Mouse (Mus musculus): ENCODE results near the gene Wdfy3. TPM values are rescaled to one million over a fixed set of nuclear protein-coding genes. Genes with fewer than 3 reads are reported as not detected.

Gene Wdfy3
- polyA plus RNA-seq, 1 experiment, result 32.4 TPM

GRCm38 (mm10) chr5:101962824-101963223 is 106.9 kb downstream of the Wdfy3 start:
- DNase-seq, result no peak
- WGBS, result 73% methylated on average over 4 of the region's 4 CpGs
- H3K4me1 ChIP-seq (ENCODE audit: control insufficient read depth, insufficient read depth, low read length), result peaks cover 3% of the 10 kb centered on the region
- H3K4me3 ChIP-seq (replicated peaks; ENCODE audit: extremely low read depth, low read depth, low read length), result no peak overlapping the region
- TF ChIP-seq POLR2A (IDR thresholded peaks at IDR 0.05; ENCODE audit: borderline replicate concordance, extremely low read depth, low read depth, low read length) (no peak), CTCF (IDR thresholded peaks at IDR 0.05; ENCODE audit: insufficient read depth, low read length) (no peak)

GRCm38 (mm10) chr5:101959369-101959768 is 110.4 kb downstream of the Wdfy3 start:
- 92% methylated on average over 13 of the region's 13 CpGs for WGBS
- DNase-seq, result no peak
- TF ChIP-seq CTCF (IDR thresholded peaks at IDR 0.05; ENCODE audit: insufficient read depth, low read length), result no peak
- no peak for TF ChIP-seq POLR2A (IDR thresholded peaks at IDR 0.05; ENCODE audit: borderline replicate concordance, extremely low read depth, low read depth, low read length)

GRCm38 (mm10) chr5:101958941-101959340 is 110.8 kb downstream of the Wdfy3 start:
- no peak for DNase-seq
- H3K4me1 ChIP-seq (ENCODE audit: control insufficient read depth, insufficient read depth, low read length), result peaks cover 3% of the 10 kb centered on the region
- TF ChIP-seq CTCF (IDR thresholded peaks at IDR 0.05; ENCODE audit: insufficient read depth, low read length), result no peak
- WGBS, result 95% methylated on average over 4 of the region's 4 CpGs
- H3K4me3 ChIP-seq (replicated peaks; ENCODE audit: extremely low read depth, low read depth, low read length), result no peak overlapping the region

More at GRCm38 (mm10) chr5:101959369-101959768, 110.4 kb downstream of the Wdfy3 start:
- Histone ChIP-seq H3K4me3 (replicated peaks; ENCODE audit: extremely low read depth, low read depth, low read length) (no peak overlapping the region), H3K4me1 (ENCODE audit: control insufficient read depth, insufficient read depth, low read length) (peaks cover 3% of the 10 kb centered on the region)

- TF ChIP-seq POLR2A (IDR thresholded peaks at IDR 0.05; ENCODE audit: borderline replicate concordance, extremely low read depth, low read depth, low read length) (no peak), CTCF (IDR thresholded peaks at IDR 0.05; ENCODE audit: insufficient read depth, low read length) (no peak)
- peaks cover 3% of the 10 kb centered on the region for H3K4me1 ChIP-seq (ENCODE audit: control insufficient read depth, insufficient read depth, low read length)
- WGBS, result 88% methylated on average over 8 of the region's 8 CpGs
- no peak for DNase-seq
- H3K4me3 ChIP-seq (replicated peaks; ENCODE audit: extremely low read depth, low read depth, low read length), result no peak overlapping the region
Measured at GRCm38 (mm10) chr5:101957419-101957818, 112.3 kb downstream of the Wdfy3 start.

- H3K4me3 ChIP-seq (replicated peaks; ENCODE audit: extremely low read depth, low read depth, low read length), result no peak overlapping the region
- no peak for TF ChIP-seq CTCF (IDR thresholded peaks at IDR 0.05; ENCODE audit: insufficient read depth, low read length)
- H3K4me1 ChIP-seq (ENCODE audit: control insufficient read depth, insufficient read depth, low read length), result peaks cover 3% of the 10 kb centered on the region
- DNase-seq, result no peak
- 54% methylated on average over 16 of the region's 16 CpGs for WGBS
Measured at GRCm38 (mm10) chr5:101954393-101955340, 115.1 kb downstream of the Wdfy3 start.

- no peak overlapping the region for H3K4me3 ChIP-seq (replicated peaks; ENCODE audit: extremely low read depth, low read depth, low read length)
- H3K4me1 ChIP-seq (ENCODE audit: control insufficient read depth, insufficient read depth, low read length), result peaks cover 3% of the 10 kb centered on the region
- DNase-seq, result no peak
- WGBS, result 74% methylated on average over 1 of the region's 1 CpGs
- no peak for TF ChIP-seq CTCF (IDR thresholded peaks at IDR 0.05; ENCODE audit: insufficient read depth, low read length)
- TF ChIP-seq POLR2A (IDR thresholded peaks at IDR 0.05; ENCODE audit: borderline replicate concordance, extremely low read depth, low read depth, low read length), result no peak
Measured at GRCm38 (mm10) chr5:101951918-101952317, 117.8 kb downstream of the Wdfy3 start.

DNA sequence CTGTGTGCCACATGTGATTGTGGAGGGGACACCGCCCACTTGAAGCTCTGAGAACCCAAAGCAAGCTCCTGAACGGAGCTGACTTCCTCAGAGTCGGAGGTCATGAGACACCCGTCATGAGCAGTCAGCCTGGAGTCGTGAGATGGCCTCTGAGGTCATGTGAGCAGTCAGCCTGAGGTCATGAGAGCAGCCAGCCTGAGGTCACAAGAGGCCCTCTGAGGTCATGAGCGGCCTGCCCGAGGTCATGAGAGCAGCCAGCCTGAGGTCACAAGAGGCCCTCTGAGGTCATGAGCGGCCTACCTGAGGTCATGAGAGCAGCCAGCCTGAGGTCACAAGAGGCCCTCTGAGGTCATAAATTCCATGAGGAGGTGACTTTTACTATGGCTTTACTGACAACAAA is 120.4 kb downstream of the Wdfy3 start:
- TF ChIP-seq CTCF (IDR thresholded peaks at IDR 0.05; ENCODE audit: insufficient read depth, low read length) (no peak), POLR2A (IDR thresholded peaks at IDR 0.05; ENCODE audit: borderline replicate concordance, extremely low read depth, low read depth, low read length) (no peak)
- no peak for DNase-seq
- no peak overlapping the region for H3K4me3 ChIP-seq (replicated peaks; ENCODE audit: extremely low read depth, low read depth, low read length)
- H3K4me1 ChIP-seq (ENCODE audit: control insufficient read depth, insufficient read depth, low read length), result no peaks in the 10 kb centered on the region
- WGBS, result 76% methylated on average over 8 of the region's 8 CpGs

- 88% methylated on average over 7 of the region's 7 CpGs for WGBS
- TF ChIP-seq POLR2A (IDR thresholded peaks at IDR 0.05; ENCODE audit: borderline replicate concordance, extremely low read depth, low read depth, low read length) (no peak), CTCF (IDR thresholded peaks at IDR 0.05; ENCODE audit: insufficient read depth, low read length) (no peak)
- DNase-seq, result no peak
- Histone ChIP-seq H3K4me3 (replicated peaks; ENCODE audit: extremely low read depth, low read depth, low read length) (no peak overlapping the region), H3K4me1 (ENCODE audit: control insufficient read depth, insufficient read depth, low read length) (no peaks in the 10 kb centered on the region)
Measured at GRCm38 (mm10) chr5:101948641-101949040, 121.1 kb downstream of the Wdfy3 start.

- DNase-seq, result no peak
- no peaks in the 10 kb centered on the region for H3K4me1 ChIP-seq (ENCODE audit: control insufficient read depth, insufficient read depth, low read length)
- 82% methylated on average over 5 of the region's 5 CpGs for WGBS
- no peak overlapping the region for H3K4me3 ChIP-seq (replicated peaks; ENCODE audit: extremely low read depth, low read depth, low read length)
- no peak for TF ChIP-seq CTCF (IDR thresholded peaks at IDR 0.05; ENCODE audit: insufficient read depth, low read length)
- TF ChIP-seq POLR2A (IDR thresholded peaks at IDR 0.05; ENCODE audit: borderline replicate concordance, extremely low read depth, low read depth, low read length), result no peak
Measured at GRCm38 (mm10) chr5:101945731-101946130, 124.0 kb downstream of the Wdfy3 start.

Data from lung, adult 2 months (tissue).